Mouse (Mus musculus): ENCODE measurements around the gene Abraxas1.

- TF ChIP-seq GATA1 (IDR thresholded peaks at IDR 0.05; ENCODE audit: borderline replicate concordance, low read length): no peak
- TF ChIP-seq FLI1 (IDR thresholded peaks at IDR 0.05; ENCODE audit: low read length): no peak
Observed at GRCm38 (mm10) chr5:100856552-100856951, 35.8 kb upstream of the Abraxas1 start.
